Mouse (Mus musculus): ENCODE results near the gene Slc9a9.

Gene Slc9a9

DNA sequence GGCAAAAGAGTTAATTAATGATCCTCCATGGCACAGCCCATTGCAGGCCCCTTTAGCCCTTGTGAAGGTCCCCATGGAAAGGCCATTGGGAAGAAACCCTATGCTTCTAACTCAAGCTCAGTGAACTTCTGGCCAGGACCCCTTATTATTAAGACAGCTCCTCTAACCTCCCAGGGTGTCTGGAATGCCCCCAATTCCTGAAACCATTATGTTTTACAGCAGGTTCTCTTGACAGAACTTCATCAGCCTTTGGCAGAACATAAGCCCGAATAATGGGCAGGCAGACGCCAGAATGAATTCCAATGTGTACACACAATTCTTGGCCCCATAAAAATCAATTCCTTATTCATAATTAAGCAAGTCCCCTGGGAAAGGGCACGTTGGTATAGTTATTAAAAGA is 256.1 kb downstream of the Slc9a9 start:
- intact Hi-C loops (cut with DNase I), result no loop called here

DNA sequence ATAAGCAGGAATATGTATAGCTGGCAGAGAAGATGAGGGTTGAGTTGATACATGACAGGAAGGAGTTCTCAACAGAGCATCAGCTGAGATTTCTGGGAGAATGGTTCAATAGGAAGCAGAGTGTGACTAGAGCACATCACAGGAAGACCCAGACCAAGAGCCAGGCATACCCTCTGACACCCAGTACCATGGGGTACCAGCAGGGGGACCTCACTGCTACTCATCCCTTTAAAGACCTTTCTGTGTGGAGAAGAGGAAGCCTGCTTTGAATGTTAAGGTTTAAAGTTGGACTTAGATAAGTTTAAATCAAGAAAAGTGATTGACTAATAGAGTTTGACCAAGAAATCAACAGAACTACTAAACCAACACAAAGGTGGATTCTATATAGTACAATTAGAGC is 257.4 kb downstream of the Slc9a9 start:
- intact Hi-C loops (cut with DNase I), result no loop called here

DNA sequence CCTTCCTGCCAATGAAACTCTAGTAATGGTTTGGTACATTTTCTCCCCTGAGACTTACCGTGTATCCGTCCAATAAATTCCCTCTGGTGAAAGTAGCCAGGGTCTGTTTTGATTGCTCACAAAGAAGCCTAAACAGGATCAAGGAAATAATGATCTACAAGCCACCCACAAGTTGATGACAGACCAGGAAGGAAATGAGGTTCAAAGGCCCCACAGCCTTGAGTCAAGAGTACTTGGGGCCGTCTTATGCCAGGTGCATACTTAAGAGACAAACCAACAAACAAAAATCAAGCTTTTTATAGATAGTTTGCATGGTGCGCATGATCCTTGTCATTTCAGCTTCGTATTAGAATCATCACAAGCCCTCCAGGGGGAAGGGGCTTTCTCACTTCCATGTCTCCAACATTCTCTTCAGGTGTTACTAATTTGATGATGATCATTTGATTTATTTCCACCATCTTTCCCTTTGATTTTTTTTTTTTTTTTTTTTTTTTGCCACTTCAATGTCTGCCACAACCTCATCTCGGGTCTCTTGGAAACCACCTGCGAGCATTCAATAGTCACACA is 275.9 kb downstream of the Slc9a9 start:
- intact Hi-C loops (cut with DNase I), result no loop called here

DNA sequence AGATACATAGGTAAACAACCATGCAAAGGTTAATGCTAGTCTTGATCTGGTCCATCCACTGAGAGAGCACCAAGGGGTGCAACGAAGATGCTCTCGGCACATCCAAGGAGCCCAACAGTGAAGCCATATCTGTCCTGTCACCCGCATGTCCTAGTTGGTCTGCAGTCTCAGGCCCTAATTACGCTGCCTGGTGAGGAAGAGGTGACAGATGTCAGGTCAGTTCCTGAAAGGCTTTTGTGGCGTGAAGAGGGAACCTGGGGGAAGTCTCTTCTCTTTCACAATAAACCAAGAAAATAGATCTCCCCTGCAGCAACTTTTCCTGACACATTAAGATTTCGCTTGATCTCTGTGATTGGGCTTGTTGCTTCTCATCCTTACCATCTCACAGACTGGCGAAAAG is 277.5 kb downstream of the Slc9a9 start:
- intact Hi-C loops (cut with DNase I), result no loop called here

DNA sequence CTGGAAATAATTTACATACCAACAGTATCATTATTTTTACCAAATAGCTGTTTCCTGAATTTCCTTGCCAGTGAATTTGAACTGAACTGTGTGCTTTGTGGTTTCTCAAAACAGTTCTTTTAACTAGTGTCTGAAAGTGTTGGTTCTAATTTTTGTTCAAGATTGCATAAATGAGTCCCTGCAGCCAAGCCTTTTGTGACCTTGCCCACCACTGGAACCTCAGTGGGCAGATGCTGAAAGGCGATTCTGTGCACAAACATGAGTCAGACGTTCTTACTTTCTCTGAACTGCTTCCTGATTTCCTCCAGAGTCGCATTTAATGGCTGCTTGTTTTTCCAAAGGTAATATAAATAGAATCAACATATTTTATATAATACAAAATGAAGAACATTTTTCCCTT is 281.0 kb downstream of the Slc9a9 start:
- intact Hi-C loops (cut with DNase I), result no loop called here

DNA sequence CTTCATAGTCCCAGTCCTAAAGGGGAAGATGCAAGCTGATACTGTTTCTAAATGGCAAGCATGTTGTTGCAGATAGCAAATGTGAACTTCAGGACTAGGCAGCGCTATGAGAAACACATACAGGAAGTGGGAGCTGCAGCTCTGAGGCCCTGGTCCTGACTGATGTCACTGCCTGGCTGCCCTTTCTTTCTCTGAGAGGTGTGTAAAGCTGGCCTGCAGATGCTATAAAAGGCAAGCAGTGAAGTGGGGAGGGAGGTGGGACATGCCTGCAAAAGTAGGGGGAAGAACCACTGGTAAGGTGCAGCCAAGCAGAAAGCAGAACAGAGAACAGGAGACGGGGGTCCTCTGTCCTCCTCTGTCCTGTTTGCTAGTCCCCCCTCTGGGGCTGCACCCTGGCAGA is 285.9 kb downstream of the Slc9a9 start:
- intact Hi-C loops (cut with DNase I), result no loop called here

DNA sequence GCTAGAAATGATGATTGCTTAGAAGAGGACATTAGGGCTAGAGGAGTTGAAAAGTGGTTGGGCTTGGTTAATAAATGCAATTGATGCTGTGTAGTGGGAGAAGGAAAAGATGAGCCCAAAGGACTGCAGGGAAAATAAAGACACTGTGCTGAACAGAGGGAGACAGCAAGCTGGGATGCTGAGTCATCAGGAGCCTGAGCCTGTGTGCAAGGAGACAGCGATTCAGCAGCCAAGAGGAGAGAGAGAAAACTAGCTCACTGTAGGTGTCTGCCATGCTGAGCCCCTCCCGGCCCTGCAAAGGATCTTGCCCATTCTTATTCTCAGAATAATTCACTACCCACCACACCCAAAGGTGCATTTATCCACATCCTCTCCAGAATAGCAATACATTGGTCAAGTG is 288.7 kb downstream of the Slc9a9 start:
- intact Hi-C loops (cut with DNase I), result no loop called here

DNA sequence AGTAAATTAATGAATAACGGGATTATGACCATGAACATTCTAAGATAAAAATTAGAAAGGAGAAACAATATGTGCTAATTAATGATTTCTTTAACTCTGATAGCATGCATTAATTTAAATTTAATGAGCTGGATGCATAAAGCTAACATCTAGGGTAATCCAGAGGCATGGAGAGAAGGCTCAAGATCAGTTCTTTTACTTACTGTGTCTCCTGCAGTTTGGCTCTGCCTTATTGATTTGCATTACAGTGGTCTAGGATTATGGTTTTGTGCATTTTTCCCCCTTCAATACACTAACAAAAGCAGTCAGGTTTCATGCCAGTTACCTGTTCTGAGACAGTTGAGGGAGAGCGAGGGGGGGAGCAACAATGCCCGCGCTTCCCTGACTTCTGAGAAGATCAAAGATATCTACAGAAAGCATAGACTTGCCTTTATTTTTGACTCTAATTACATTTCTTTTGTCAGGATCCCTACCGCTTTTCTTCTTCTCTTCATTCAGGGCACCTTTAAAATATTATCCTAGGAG is 298.9 kb downstream of the Slc9a9 start:
- intact Hi-C loops (cut with DNase I), result no loop called here

DNA sequence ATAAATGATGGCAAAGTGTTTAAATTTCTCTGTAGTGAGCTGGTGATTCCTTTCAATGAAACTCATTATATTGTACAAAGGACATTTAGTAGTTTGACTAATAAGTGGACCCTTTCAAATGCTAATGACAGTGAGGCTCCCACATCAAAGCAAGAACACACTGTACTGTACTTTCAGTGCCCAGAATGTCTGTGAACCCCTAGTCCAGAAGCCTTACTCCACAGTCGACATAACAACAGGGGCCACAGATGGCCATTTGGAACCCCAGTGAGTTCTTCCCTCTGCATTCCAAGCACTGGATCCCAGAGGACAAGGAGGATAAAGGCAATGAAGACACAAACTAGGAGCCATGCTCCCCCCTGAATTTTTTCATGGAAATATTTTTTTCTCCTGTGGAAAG is 299.4 kb downstream of the Slc9a9 start:
- intact Hi-C loops (cut with DNase I), result no loop called here

DNA sequence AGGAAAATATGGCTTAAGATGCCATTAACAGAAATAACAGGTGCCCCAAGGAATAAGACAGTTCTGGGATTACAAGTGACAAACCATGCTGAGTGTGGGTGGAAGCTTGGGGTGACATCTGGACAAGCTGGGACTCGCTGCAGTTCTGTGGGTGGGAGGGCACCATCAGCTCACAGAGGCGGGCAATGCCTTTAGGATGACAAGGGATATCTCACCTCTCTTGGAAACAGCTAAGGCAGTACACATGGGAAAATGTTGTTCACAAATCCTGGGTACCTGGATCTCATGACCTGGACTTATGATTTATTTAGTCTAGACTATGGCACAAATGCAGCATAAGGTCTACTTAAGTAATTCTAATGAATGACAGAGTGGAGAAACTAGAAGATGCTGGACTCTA is 302.3 kb downstream of the Slc9a9 start:
- intact Hi-C loops (cut with DNase I), result no loop called here

DNA sequence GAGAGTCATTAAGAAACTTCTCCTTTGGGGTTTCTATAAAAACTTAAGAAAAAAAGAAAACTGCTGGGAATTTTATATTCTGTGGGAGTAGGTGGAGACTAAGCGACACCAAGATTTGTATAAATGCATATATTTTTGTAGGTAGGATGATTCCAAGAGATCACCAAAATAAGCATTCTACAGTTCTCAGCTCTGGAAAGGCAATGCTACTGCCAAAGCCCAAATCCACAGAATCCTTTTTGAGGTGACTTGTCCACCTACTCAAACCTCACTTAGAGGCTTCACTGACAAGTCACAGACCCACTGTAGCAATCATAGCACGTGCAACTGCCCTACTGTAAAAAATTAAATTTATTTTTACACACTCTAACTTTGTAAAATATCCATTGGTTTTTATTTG is 303.0 kb downstream of the Slc9a9 start:
- intact Hi-C loops (cut with DNase I), result no loop called here

DNA sequence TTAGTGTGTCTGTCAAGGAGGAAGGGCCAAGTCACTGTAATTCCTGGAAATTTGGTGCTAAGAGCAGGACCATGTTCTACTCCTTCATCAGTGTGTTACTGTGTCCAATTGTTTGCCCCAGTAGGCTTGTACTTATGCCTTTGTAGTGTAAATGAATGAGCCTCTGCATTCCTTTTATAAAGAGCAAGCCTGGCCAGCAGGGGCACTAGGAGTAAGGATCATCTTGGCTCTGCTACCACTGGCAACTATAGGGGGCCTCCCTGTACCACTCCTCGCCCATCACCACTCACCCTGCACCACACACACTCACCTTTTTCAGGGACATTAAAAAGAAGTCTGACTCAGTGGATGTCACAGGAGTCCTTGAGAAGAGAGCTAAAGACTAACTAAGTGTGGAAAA is 306.5 kb downstream of the Slc9a9 start:
- intact Hi-C loops (cut with DNase I), result no loop called here

DNA sequence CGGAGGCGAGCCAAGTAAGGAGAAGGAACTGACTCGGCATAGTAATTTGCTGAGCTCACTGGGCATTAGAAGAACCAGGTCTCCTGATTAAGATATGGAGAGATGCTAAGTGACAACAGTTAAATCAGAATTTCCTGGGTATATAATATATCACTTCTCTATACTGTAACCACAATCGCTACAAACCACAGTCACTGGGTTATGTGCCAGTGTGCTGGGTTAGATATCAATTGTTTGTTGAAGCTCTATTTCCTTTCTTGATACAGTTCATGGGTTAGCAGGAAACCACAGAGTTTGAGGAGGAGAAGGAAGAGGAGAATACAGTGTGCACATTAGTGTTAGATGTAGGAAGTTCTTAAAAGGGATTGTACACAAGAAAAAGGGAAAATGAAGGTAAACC is 323.9 kb downstream of the Slc9a9 start:
- intact Hi-C loops (cut with DNase I), result no loop called here

DNA sequence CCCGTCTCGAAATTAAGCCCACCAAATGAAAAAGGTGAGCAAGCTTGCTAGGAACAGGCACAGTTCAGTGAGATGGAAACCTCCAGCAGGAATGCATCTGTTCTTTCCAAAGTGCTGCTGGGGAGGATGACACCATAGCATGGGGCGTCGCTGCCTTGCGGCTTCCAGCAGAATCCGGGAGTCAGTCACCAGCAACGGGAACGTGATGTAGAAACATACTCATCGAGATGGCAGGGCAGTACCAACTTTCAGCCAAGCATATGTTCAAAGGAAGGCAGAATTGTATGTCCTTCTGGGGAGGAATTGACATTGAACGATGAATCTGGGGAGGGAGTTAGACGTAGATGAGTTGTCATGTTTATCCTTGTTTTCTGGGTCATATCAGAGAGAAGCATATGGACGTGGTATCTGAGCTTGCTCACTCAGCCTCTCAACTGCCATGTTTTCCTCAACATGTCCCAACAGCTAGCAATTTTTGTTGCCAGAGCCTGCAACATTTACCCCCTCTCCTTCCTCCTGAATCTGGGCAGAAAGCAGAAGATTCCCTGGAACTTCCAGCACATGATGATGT is 350.5 kb downstream of the Slc9a9 start:
- intact Hi-C loops (cut with DNase I), result no loop called here

DNA sequence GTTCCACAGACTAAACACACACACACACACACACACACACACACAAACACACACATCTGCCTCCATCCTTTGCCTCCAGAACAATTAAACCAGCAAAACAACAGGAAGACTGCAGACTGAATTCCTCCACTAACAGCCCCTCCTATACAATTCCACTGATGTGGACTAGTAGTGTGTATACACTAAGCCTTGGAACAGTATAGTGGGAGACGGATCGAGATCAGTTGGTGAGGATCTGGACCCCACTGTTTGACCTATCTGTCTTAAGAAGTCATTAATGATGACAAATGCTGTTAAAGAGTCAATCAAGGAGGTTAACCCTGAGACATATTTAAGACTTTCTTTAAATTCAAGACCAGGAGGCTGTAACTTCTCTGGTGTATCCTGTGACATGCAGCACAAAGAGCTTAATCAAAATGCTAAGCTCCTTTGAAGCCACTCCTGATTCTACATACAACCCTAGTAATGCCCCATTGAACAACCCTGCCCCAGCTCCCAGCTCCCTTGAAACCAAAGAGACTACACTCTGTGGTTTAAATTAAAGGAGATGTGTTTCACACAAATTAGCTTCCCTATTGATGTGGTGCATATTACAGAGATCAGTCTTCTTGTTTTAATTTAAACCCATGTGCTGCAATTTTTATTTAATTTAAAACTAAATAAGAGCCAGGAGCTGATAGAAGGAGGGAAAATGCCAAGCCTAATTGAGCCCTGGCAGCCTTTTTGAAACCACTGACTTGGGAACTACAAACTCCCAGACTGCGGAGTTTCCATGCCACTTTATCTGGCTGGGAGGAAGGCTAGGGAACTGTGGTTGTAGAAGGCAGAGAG is 364.6 kb downstream of the Slc9a9 start:
- intact Hi-C loops (cut with DNase I), result no loop called here

DNA sequence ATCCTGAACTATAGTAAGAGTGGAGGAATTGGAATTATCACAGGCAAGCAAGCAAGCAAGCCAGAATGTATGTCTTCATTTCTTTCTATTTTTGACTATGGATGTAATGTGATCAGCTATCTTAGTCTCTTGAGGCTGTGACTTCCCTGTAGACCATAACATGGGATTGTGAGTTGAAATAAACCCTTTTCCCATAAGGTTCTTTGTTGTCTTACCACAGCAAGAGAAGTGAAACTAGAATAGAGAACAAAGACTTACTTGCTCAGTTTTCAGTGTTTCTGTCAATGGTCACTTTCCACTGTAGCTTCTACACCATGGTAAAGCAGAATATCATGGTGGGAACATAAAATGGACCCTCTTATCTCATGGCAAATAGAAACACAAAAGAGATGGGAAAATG is 366.5 kb downstream of the Slc9a9 start:
- intact Hi-C loops (cut with DNase I), result no loop called here

DNA sequence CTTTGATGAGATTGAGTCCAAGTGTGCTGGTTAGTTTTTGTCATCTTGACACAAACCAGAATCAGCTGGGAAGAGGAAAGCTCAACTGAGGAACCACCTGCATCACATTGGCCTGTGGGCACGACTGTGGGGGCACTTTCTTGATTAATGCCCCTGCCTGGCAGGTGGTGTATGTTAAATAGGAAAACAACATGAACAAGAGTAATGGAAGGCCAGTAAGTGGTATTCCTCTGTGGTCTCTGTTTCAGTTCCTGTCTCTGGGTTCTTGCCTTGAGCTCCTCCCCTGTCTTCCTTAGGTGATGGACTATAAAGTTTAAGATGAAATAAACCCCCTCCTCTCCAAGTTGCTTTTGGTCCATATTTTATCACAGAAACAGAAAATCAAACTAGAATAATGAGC is 372.7 kb downstream of the Slc9a9 start:
- intact Hi-C loops (cut with DNase I), result no loop called here

DNA sequence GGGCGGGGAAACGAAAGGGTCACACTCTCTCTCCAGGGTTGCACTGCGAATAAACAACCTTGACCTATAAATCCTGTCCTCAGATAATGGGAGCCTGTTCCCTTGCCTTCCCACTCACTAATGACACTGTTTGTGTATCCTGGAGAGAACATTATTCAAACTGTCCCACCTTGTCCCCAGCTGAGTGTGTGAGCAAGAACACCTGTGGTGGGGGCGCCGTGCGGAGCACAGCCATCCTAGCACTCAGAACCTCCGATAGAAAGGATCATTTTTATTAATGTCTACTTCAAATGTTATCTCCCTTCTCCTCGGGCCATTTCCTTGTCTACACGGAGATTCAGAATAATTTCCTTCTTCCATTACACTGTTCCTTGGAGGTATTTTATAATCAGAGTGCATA is 382.5 kb downstream of the Slc9a9 start:
- intact Hi-C loops (cut with DNase I), result no loop called here

DNA sequence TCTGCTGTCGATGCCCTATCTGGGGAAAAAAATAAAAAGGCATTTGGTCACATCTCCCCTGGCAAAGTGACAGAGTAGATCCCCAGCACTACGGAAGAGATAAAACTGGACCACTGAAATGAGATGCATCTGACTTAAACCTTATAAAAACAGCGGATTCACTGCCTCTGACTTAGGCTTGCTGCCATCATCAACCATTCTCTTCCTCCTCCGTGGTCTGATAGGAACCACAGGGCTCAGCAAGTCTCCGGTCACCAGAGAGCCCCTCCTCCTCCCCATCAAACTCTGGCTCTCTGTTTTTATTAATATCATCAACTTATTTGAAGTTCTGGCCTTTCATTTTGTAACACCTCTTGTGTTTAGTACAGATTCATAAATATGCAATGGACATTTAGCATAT is 383.5 kb downstream of the Slc9a9 start:
- intact Hi-C loops (cut with DNase I), result no loop called here

DNA sequence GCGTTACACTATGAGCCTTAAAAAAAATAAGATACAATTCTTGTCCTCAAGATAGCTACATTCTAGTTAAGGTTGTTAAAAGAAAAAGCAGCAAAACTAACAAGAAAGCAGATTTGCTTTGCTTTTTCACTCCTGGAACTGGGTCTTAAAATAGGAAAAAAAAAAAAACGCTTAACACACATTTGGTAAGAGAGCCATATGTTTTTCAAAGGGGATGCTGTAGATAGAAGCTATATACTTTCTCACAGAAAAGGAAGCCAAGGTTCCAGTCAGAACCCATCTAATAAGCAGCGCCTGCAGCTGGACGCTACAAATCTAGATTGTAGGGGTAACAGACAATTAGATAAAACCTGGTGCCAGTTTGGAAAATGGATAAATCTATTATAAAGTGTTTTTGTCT is 386.1 kb downstream of the Slc9a9 start:
- intact Hi-C loops (cut with DNase I), result no loop called here

DNA sequence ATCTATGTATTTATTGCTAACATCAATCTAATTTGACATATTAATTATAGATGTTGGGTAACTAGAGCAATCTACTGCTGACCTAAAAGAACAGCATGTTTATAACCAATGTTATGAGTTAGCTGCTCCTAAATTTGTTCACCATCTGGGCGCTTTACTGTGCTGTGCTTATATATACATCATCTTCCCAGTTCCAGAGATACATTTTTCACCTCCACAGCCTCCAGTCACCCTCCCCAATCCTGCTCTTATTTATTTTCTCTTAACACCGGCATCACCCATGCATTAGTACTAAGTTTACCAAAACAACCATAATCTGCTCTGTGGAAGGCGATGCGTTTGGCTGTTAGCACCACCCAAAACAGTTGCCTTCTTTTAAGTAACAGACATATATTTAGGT is 391.0 kb downstream of the Slc9a9 start:
- intact Hi-C loops (cut with DNase I), result no loop called here

DNA sequence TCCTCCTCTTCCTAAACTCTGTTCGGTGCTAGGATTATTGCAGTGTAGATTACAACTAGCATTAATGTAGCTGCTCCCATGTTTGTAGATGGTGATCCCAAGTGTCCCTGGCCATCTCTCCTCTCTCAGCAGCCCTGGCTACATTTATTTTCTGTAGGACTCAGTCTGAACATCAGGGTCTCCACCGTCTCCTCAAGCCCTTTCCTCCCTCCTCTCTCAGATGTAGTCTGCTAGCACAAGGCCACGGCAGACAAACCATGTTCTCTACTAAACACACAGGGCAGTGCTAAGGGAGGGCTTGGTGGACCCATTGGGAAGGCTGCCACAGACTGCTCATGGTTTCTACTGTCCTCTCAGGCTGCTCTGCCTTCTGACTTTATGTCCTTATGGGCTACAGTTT is 397.3 kb downstream of the Slc9a9 start:
- intact Hi-C loops (cut with DNase I), result no loop called here

DNA sequence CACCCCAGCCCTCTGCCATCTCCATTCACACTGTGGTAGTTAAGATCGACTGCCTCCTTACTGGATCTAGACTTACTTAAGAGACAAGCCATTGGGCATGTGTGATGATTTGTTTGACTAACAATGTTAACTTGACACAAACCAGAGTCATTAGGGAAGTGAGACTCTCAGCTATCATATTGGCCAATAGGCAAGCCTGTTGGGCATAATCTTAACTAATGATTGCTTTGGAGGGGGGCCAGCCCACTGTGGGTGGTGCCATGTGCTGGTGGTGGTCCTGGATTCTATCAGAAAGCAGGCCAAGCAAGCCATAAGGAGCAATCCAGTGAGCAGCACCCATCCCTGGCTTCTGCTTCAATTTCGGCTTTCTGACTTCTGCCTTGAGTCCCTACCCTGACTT is 398.8 kb downstream of the Slc9a9 start:
- intact Hi-C loops (cut with DNase I), result no loop called here

Data from adrenal gland (tissue).